In genomic region chr2:45105281-45105721, GRCm38 (mm10) we compare ENCODE assay signal across 9 mouse cellular contexts. TPM values are rescaled to one million over a fixed set of nuclear protein-coding genes. Genes with fewer than 3 reads are reported as not detected.
DNase-seq lines count a peak whose midpoint lies in the region; ATAC-seq lines count a peak whose summit lies in the region.
"Had no signal": no experiment of that assay in that cellular context is flagged by ENCODE, and none has a peak within 500 bp of the region (broad histone marks: within the 10 kb centered on the region; RNA-seq: fewer than 3 reads in every experiment).

No protein-coding gene starts in this region.

- H3K4me3 ChIP-seq in kidney, embryonic 15.5 days (replicated peaks): no peak overlapping the region; the same call in 1 of the 2 replicates
- H3K4me3 ChIP-seq in embryonic facial prominence, embryonic 14.5 days (ENCODE audit: low read depth, low read length): peak overlapping the region; percentile 71
- H3K4me3 ChIP-seq in hindbrain, embryonic 12.5 days: peak overlapping the region; percentile 7; the same call in 1 of the 2 replicates
- H3K4me3 ChIP-seq in midbrain, embryonic 16.5 days (ENCODE audit: low read depth, low read length): no peak overlapping the region

- H3K9me3 ChIP-seq in kidney, embryonic 15.5 days (replicated peaks): no peaks in the 10 kb centered on the region
- H3K9me3 ChIP-seq in embryonic facial prominence, embryonic 14.5 days (ENCODE audit: control insufficient read depth, low read length): no peaks in the 10 kb centered on the region
- no peaks in the 10 kb centered on the region for H3K9me3 ChIP-seq in hindbrain, embryonic 12.5 days (replicated peaks)
- no peaks in the 10 kb centered on the region for H3K9me3 ChIP-seq in midbrain, embryonic 16.5 days (replicated peaks; ENCODE audit: control insufficient read depth, low read length, poor library complexity, severe bottlenecking)
- H3K9me3 ChIP-seq: G1E had no signal

- 64% methylated on average over 6 of the region's 6 CpGs for WGBS in kidney, embryonic 15.5 days
- WGBS in embryonic facial prominence, embryonic 14.5 days: 57% methylated on average over 6 of the region's 6 CpGs
- 35% methylated on average over 6 of the region's 6 CpGs for WGBS in hindbrain, embryonic 12.5 days
- 43% methylated on average over 6 of the region's 6 CpGs for WGBS in midbrain, embryonic 16.5 days

- H3K27ac ChIP-seq in kidney, embryonic 15.5 days: peak overlapping the region; percentile 70
- peak overlapping the region; percentile 57 for H3K27ac ChIP-seq in embryonic facial prominence, embryonic 14.5 days (replicated peaks; ENCODE audit: low read depth, low read length)
- H3K27ac ChIP-seq in hindbrain, embryonic 12.5 days: peak overlapping the region; percentile 81
- H3K27ac ChIP-seq in midbrain, embryonic 16.5 days (ENCODE audit: low read length): 0 out of 2 replicates have a peak overlapping the region, but pooled peaks have one; percentile 9

- peak overlapping the region; percentile 24; the same call in 1 of the 2 replicates for H3K9ac ChIP-seq in kidney, embryonic 15.5 days
- H3K9ac ChIP-seq in embryonic facial prominence, embryonic 14.5 days (ENCODE audit: low read depth, low read length): peak overlapping the region; percentile 94
- 0 out of 2 replicates have a peak overlapping the region, but pooled peaks have one; percentile 50 for H3K9ac ChIP-seq in hindbrain, embryonic 12.5 days
- H3K9ac ChIP-seq in midbrain, embryonic 16.5 days (ENCODE audit: low read depth, low read length): 0 out of 2 replicates have a peak overlapping the region, but pooled peaks have one; percentile 22

- peak overlapping the region; percentile 77 for H3K4me2 ChIP-seq in kidney, embryonic 15.5 days
- H3K4me2 ChIP-seq in embryonic facial prominence, embryonic 14.5 days (ENCODE audit: low read depth, low read length): peak overlapping the region; percentile 75
- H3K4me2 ChIP-seq in hindbrain, embryonic 12.5 days (replicated peaks): peak overlapping the region; percentile 80
- H3K4me2 ChIP-seq in midbrain, embryonic 16.5 days (ENCODE audit: low read length): peak overlapping the region; percentile 88

- H3K4me1 ChIP-seq in kidney, embryonic 15.5 days: peaks cover 57% of the 10 kb centered on the region
- H3K4me1 ChIP-seq in embryonic facial prominence, embryonic 14.5 days (ENCODE audit: control insufficient read depth, insufficient read depth, low read length): peaks cover 31% of the 10 kb centered on the region
- H3K4me1 ChIP-seq in hindbrain, embryonic 12.5 days: peaks cover 69% of the 10 kb centered on the region
- peaks cover 40% of the 10 kb centered on the region for H3K4me1 ChIP-seq in midbrain, embryonic 16.5 days (ENCODE audit: control insufficient read depth, insufficient read depth, low read length)

- H3K36me3 ChIP-seq in kidney, embryonic 15.5 days: no peaks in the 10 kb centered on the region
- H3K36me3 ChIP-seq in embryonic facial prominence, embryonic 14.5 days (ENCODE audit: control insufficient read depth, insufficient read depth, low read length): 0 out of 2 replicates have a peak, but pooled peaks cover 15% of the 10 kb centered on the region
- H3K36me3 ChIP-seq in hindbrain, embryonic 12.5 days: no peaks in the 10 kb centered on the region
- H3K36me3 ChIP-seq in midbrain, embryonic 16.5 days (ENCODE audit: control insufficient read depth, insufficient read depth, low read length): no peaks in the 10 kb centered on the region

- no peak for ATAC-seq in kidney, embryonic 15.5 days (replicated peaks; ENCODE audit: low FRiP score)
- no peak for ATAC-seq in embryonic facial prominence, embryonic 14.5 days (ENCODE audit: low read depth)
- no peak for ATAC-seq in hindbrain, embryonic 12.5 days (ENCODE audit: low FRiP score)
- ATAC-seq in midbrain, embryonic 16.5 days: no peak
- ATAC-seq in megakaryocyte progenitor cell, adult 5-6 weeks (replicated peaks; ENCODE audit: poor library complexity): no peak

- H3K27me3 ChIP-seq in kidney, embryonic 15.5 days: peaks cover 15% of the 10 kb centered on the region
- H3K27me3 ChIP-seq in embryonic facial prominence, embryonic 14.5 days (replicated peaks; ENCODE audit: control insufficient read depth, insufficient read depth, low read length): peaks cover 9% of the 10 kb centered on the region; the same call in 1 of the 2 replicates
- H3K27me3 ChIP-seq in hindbrain, embryonic 12.5 days: no peaks in the 10 kb centered on the region
- H3K27me3 ChIP-seq in midbrain, embryonic 16.5 days (ENCODE audit: control insufficient read depth, insufficient read depth, low read depth, low read length): no peaks in the 10 kb centered on the region

- no peak for DNase-seq in kidney, adult 8-10 months
- no peak for DNase-seq in embryonic facial prominence, embryonic 14.5 days (ENCODE audit: low spot score)
- no peak for DNase-seq in thymus, postnatal 36 days
- no peak for DNase-seq in spleen, postnatal 4 days (ENCODE audit: low spot score in 2 of 2)

RNA-seq across cellular contexts. Expression of gene Zeb2, which starts 11.9 kb away (rescaled TPM):
- polyA plus RNA-seq in kidney, embryonic 15.5 days (2015; fragmentation: Nextera tagmentation; extraction: Ambion mirVana): 51.1 and 57.1 TPM in 2 replicates
- 49.0 and 49.5 TPM in 2 replicates for polyA plus RNA-seq in embryonic facial prominence, embryonic 14.5 days (2014; fragmentation: Nextera tagmentation; extraction: Ambion mirVana)
- 47.3 and 60.5 TPM in 2 replicates for polyA plus RNA-seq in hindbrain, embryonic 12.5 days (2016; fragmentation: Nextera tagmentation; extraction: Ambion mirVana)
- 24.6 and 26.7 TPM in 2 replicates for polyA plus RNA-seq in midbrain, embryonic 16.5 days (2015; fragmentation: Nextera tagmentation; extraction: Ambion mirVana)
- total RNA-seq in megakaryocyte progenitor cell, adult 5-6 weeks (2015): 188 and 189 TPM in 2 replicates
- 138 and 151 TPM in 2 replicates for total RNA-seq in megakaryocyte progenitor cell, adult 5-6 weeks (2017)

Comparison
In these comparisons a context has a peak if more than half of its experiments do, and no peak if none do; other contexts are left out.
1. H3K27ac ChIP-seq: peak in every context shown above with its lines; median percentile 81 in hindbrain, embryonic 12.5 days; 70 in kidney, embryonic 15.5 days; 57 in embryonic facial prominence, embryonic 14.5 days; 9 in midbrain, embryonic 16.5 days.
2. H3K4me3 ChIP-seq: peak in embryonic facial prominence, embryonic 14.5 days (single experiment) and hindbrain, embryonic 12.5 days (single experiment); none in kidney, embryonic 15.5 days (single experiment) and midbrain, embryonic 16.5 days (single experiment).
3. H3K9ac ChIP-seq: peak in every context shown above with its lines; median percentile 94 in embryonic facial prominence, embryonic 14.5 days; 50 in hindbrain, embryonic 12.5 days; 24 in kidney, embryonic 15.5 days; 22 in midbrain, embryonic 16.5 days.
4. Peak in every context shown above with its lines, with median percentiles within 50 percentile points of each other: H3K4me2 ChIP-seq.